Mouse (Mus musculus) mesoderm, embryonic 11.5 days (tissue): ENCODE results near the gene Podxl.

Experiments
- DNase-seq: peaks from one replicate; pipeline ENCODE4 v3.0.0-alpha.2; 2012; ENCODE audit warnings: low read depth, low spot score

The Podxl gene

GRCm38 (mm10) chr6:31563235-31564181, at the start of gene Podxl:
Gene Podxl (minus strand): TSS chr6:31563981.
- peak; percentile 83 for DNase-seq

- DNase-seq: no peak
Observed at GRCm38 (mm10) chr6:31612560-31613270, 48.9 kb upstream of the Podxl start.

- DNase-seq: no peak
Observed at GRCm38 (mm10) chr6:31606429-31606828, 42.6 kb upstream of the Podxl start.

GRCm38 (mm10) chr6:31604629-31605265, 41.0 kb upstream of the Podxl start:
- DNase-seq: no peak

GRCm38 (mm10) chr6:31602489-31602888, 38.7 kb upstream of the Podxl start:
- DNase-seq: no peak

- no peak for DNase-seq
Observed at GRCm38 (mm10) chr6:31601131-31601530, 37.4 kb upstream of the Podxl start.

GRCm38 (mm10) chr6:31599863-31600262, 36.1 kb upstream of the Podxl start:
- no peak for DNase-seq

- DNase-seq: no peak
Observed at GRCm38 (mm10) chr6:31598349-31598911, 34.6 kb upstream of the Podxl start.

GRCm38 (mm10) chr6:31597136-31597460, 33.3 kb upstream of the Podxl start:
- DNase-seq: no peak

GRCm38 (mm10) chr6:31596346-31597135, 32.8 kb upstream of the Podxl start:
- DNase-seq: peak; percentile 87

GRCm38 (mm10) chr6:31592579-31593238, 28.9 kb upstream of the Podxl start:
- DNase-seq: no peak

GRCm38 (mm10) chr6:31592128-31592527, 28.3 kb upstream of the Podxl start:
- DNase-seq: no peak

- no peak for DNase-seq
Observed at GRCm38 (mm10) chr6:31591676-31592075, 27.9 kb upstream of the Podxl start.

- no peak for DNase-seq
Observed at GRCm38 (mm10) chr6:31590754-31591153, 27.0 kb upstream of the Podxl start.

- no peak for DNase-seq
Observed at GRCm38 (mm10) chr6:31589268-31589667, 25.5 kb upstream of the Podxl start.

- DNase-seq: no peak
Observed at GRCm38 (mm10) chr6:31587655-31588054, 23.9 kb upstream of the Podxl start.

GRCm38 (mm10) chr6:31586127-31586526, 22.3 kb upstream of the Podxl start:
- no peak for DNase-seq

GRCm38 (mm10) chr6:31576151-31576550, 12.4 kb upstream of the Podxl start:
- DNase-seq: no peak

GRCm38 (mm10) chr6:31575063-31575462, 11.3 kb upstream of the Podxl start:
- no peak for DNase-seq

GRCm38 (mm10) chr6:31571459-31571858, 7.7 kb upstream of the Podxl start:
- no peak for DNase-seq
